Comparison of ENCODE assay signal across 10 mouse cellular contexts in genomic region chr17:10094108-10094521, GRCm38 (mm10).
DNase-seq lines count a peak whose midpoint lies in the region; ATAC-seq and TF ChIP-seq lines count a peak whose summit lies in the region.
"Had no signal": no experiment of that assay in that cellular context is flagged by ENCODE, and none has a peak within 500 bp of the region (broad histone marks: within the 10 kb centered on the region; RNA-seq: fewer than 3 reads in every experiment).

No protein-coding gene starts in this region.

- ATAC-seq in lung, postnatal 0 days, result peak; percentile 83
- no peak for ATAC-seq in hindbrain, postnatal 0 days
- no peak for ATAC-seq in erythroblast, adult 5-6 weeks (replicated peaks; ENCODE audit: low FRiP score, poor library complexity, severe bottlenecking)

- no peaks in the 10 kb centered on the region for H3K36me3 ChIP-seq in lung, postnatal 0 days (ENCODE audit: insufficient read depth, low read length)
- H3K36me3 ChIP-seq in hindbrain, postnatal 0 days (ENCODE audit: insufficient read depth, low read length), result no peaks in the 10 kb centered on the region
- H3K36me3 ChIP-seq: liver, embryonic 15.5 days had no signal

- no peaks in the 10 kb centered on the region; the same call in 1 of the 2 replicates for H3K9me3 ChIP-seq in lung, postnatal 0 days (ENCODE audit: low read length)
- no peaks in the 10 kb centered on the region for H3K9me3 ChIP-seq in hindbrain, postnatal 0 days (ENCODE audit: low read length)
- H3K9me3 ChIP-seq: liver, embryonic 15.5 days had no signal

- H3K9ac ChIP-seq in lung, postnatal 0 days (replicated peaks; ENCODE audit: low read depth), result no peak overlapping the region
- H3K9ac ChIP-seq in hindbrain, postnatal 0 days (replicated peaks; ENCODE audit: low read length), result no peak overlapping the region
- H3K9ac ChIP-seq: liver, embryonic 15.5 days had no signal

- H3K4me2 ChIP-seq in lung, postnatal 0 days (replicated peaks; ENCODE audit: low read depth, low read length), result no peak overlapping the region
- no peak overlapping the region for H3K4me2 ChIP-seq in hindbrain, postnatal 0 days (ENCODE audit: low read depth, low read length)
- H3K4me2 ChIP-seq: liver, embryonic 15.5 days had no signal

- no peak overlapping the region for H3K4me3 ChIP-seq in lung, postnatal 0 days (ENCODE audit: low read depth, low read length)
- no peak overlapping the region for H3K4me3 ChIP-seq in hindbrain, postnatal 0 days (ENCODE audit: low read length)
- H3K4me3 ChIP-seq: liver, embryonic 15.5 days had no signal

- TF ChIP-seq CTCF in lung, postnatal 0 days (IDR thresholded peaks at IDR 0.05), result no peak
- TF ChIP-seq CTCF in hindbrain, postnatal 0 days (IDR thresholded peaks at IDR 0.05; ENCODE audit: low read depth), result no peak

- 25% methylated on average over 3 of the region's 3 CpGs for WGBS in lung, postnatal 0 days
- WGBS in hindbrain, postnatal 0 days, result 76% methylated on average over 3 of the region's 3 CpGs

- H3K27me3 ChIP-seq in lung, postnatal 0 days (replicated peaks; ENCODE audit: insufficient read depth, low read length), result no peaks in the 10 kb centered on the region
- no peaks in the 10 kb centered on the region for H3K27me3 ChIP-seq in hindbrain, postnatal 0 days (ENCODE audit: insufficient read depth, low read length)
- H3K27me3 ChIP-seq: liver, embryonic 15.5 days had no signal

- peaks cover 10% of the 10 kb centered on the region; the same call in 1 of the 2 replicates for H3K4me1 ChIP-seq in lung, postnatal 0 days (ENCODE audit: insufficient read depth, low read depth, low read length)
- H3K4me1 ChIP-seq in hindbrain, postnatal 0 days (ENCODE audit: insufficient read depth, low read length), result no peaks in the 10 kb centered on the region
- H3K4me1 ChIP-seq: liver, embryonic 15.5 days had no signal

- peak overlapping the region; percentile 81 for H3K27ac ChIP-seq in lung, postnatal 0 days (ENCODE audit: low read length)
- H3K27ac ChIP-seq in hindbrain, postnatal 0 days, result no peak overlapping the region
- H3K27ac ChIP-seq: liver, embryonic 15.5 days had no signal

- peak; percentile 96 for TF ChIP-seq EP300 in lung, postnatal 0 days (IDR thresholded peaks at IDR 0.05)

- peak; percentile 7 for DNase-seq in adipocyte (ENCODE audit: low spot score)
- peak; percentile 30 for DNase-seq in brain, adult 2 months (ENCODE audit: low read depth, low spot score)
- DNase-seq in heart, postnatal 4 days, result peak; percentile 66
- DNase-seq in lung, postnatal 0 days (ENCODE audit: low spot score), result peak; percentile 92
- no peak for DNase-seq in spleen, adult 12 weeks (ENCODE audit: low spot score)
- DNase-seq in thymus, postnatal 36 days, result no peak
- DNase-seq in hindbrain, postnatal 0 days (ENCODE audit: low spot score), result no peak
- DNase-seq: cerebellum, adult 9-11 months had no signal

Comparison
In these comparisons a context has a peak if more than half of its experiments do, and no peak if none do; other contexts are left out.
1. DNase-seq: peak in adipocyte (single experiment), brain, adult 2 months (single experiment), heart, postnatal 4 days (single experiment) and lung, postnatal 0 days (single experiment); none in spleen, adult 12 weeks (single experiment), thymus, postnatal 36 days (0 of 2) and hindbrain, postnatal 0 days (single experiment).